Mouse (Mus musculus) C3H10T1/2 (cell line): ENCODE measurements around the gene Btbd35f17. TPM values are rescaled to one million over a fixed set of nuclear protein-coding genes. Genes with fewer than 3 reads are reported as not detected.

Experiments
- polyA plus RNA-seq, 2 experiments: library from polyadenylated mRNA; unstranded; fragments of >200 nt; fragmentation: generic; extraction: Trizol; gene quantifications; one replicate each; pipeline ENCODE4 v1.2.1; 2012; ENCODE audit warnings: missing spikeins in 2 of 2

The Btbd35f17 gene
- polyA plus RNA-seq = not detected

GRCm38 (mm10) chrX:4370336-4370735 is at the start of gene Btbd35f17:
Gene Btbd35f17 (plus strand): TSS chrX:4370636.

Other genes with a start within 250 kb of the Btbd35f17 start
- gene Btbd35f28, start 174.1 kb upstream of the Btbd35f17 start, polyA plus RNA-seq = not detected
- not detected for gene Btbd35f20, start 79.4 kb upstream of the Btbd35f17 start, polyA plus RNA-seq